Mouse (Mus musculus) heart, postnatal 0 days (tissue): ENCODE data around the gene Hhex. TPM values are rescaled to one million over a fixed set of nuclear protein-coding genes. Genes with fewer than 3 reads are reported as not detected.

ENCODE experiments used
- ATAC-seq: fragments of 200-750 bp; cut with Nextera tagmentation; 2 replicates; pipeline ENCODE4 v1.8.0; 2017; ENCODE audit warnings: low read depth, moderate number of reproducible peaks, moderate library complexity; ENCODE audit not compliant: insufficient read depth
- DNase-seq: peaks from one replicate; pipeline ENCODE4 v3.0.0-alpha.2; 2016; ENCODE audit warnings: low spot score
- H3K27ac ChIP-seq: fragments of 300-500 bp; sonication (generic); 2 replicates; pipeline ENCODE4 v1.5.1; 2014; ENCODE audit warnings: low read depth, mild to moderate bottlenecking
- H3K27me3 ChIP-seq: fragments of 300-500 bp; sonication (generic); 2 replicates; pipeline ENCODE4 v1.6.1; 2014; ENCODE audit warnings: low read length, mixed read lengths; ENCODE audit not compliant: control insufficient read depth, insufficient read depth
- H3K36me3 ChIP-seq: fragments of 300-500 bp; sonication (generic); replicated peaks from 2 replicates; pipeline ENCODE4 v1.6.1; 2014; ENCODE audit warnings: low read length, mixed read lengths; ENCODE audit not compliant: control insufficient read depth, insufficient read depth
- H3K4me1 ChIP-seq: fragments of 300-500 bp; sonication (generic); 2 replicates; pipeline ENCODE4 v1.6.1; 2014; ENCODE audit warnings: antibody characterized with exemption; ENCODE audit not compliant: control insufficient read depth, insufficient read depth
- H3K4me2 ChIP-seq: fragments of 300-500 bp; sonication (generic); 2 replicates; pipeline ENCODE4 v1.6.1; 2014; ENCODE audit warnings: low read depth, mild to moderate bottlenecking, low read length, moderate library complexity
- H3K4me3 ChIP-seq: fragments of 300-500 bp; sonication (generic); 2 replicates; pipeline ENCODE4 v1.5.1; 2014; ENCODE audit warnings: low read depth, low read length
- H3K9ac ChIP-seq: fragments of 300-500 bp; sonication (generic); replicated peaks from 2 replicates; pipeline ENCODE4 v1.6.1; 2014; ENCODE audit warnings: low read depth, low read length, mixed read lengths
- H3K9me3 ChIP-seq: fragments of 300-500 bp; sonication (generic); replicated peaks from 2 replicates; pipeline ENCODE4 v1.6.1; 2016; ENCODE audit warnings: low read length; ENCODE audit not compliant: control insufficient read depth
- CTCF ChIP-seq: IDR thresholded peaks from 2 replicates; pipeline ENCODE4 v1.5.1; 2016; ENCODE audit warnings: antibody characterized with exemption, control low read depth, low read depth
- EP300 ChIP-seq: IDR thresholded peaks from 2 replicates; pipeline ENCODE4 v1.6.1; 2016; ENCODE audit warnings: antibody characterized with exemption, low read depth
- WGBS: fragments of 180-500 bp; shearing (Covaris S2); extraction: QIAGEN DNeasy Blood & Tissue Kit; methylation state at CpG from one replicate; pipeline ENCODE4 v1.1.7; 2014; 5-methylcytosine and 5-hydroxymethylcytosine counted together
- polyA plus RNA-seq: library from polyadenylated mRNA; unstranded; fragments of >200 nt; fragmentation: Nextera tagmentation; extraction: Ambion mirVana; gene quantifications from 2 replicates; pipeline ENCODE4 v1.2.1, GENCODE M21; 2015
- total RNA-seq: library from RNA; depleted of rRNA; stranded (reverse); fragments of >200 nt; gene quantifications from 2 replicates; pipeline ENCODE4 v1.2.3, GENCODE M21; 2014; ENCODE audit warnings: low replicate concordance

The Hhex gene
- total and polyA plus RNA-seq, 2 experiments from 2014 or later, result 5.2 to 10.0 TPM

GRCm38 (mm10) chr19:37455528-37455927 is 20.9 kb downstream of the Hhex start:
- no peaks in the 10 kb centered on the region for H3K27me3 ChIP-seq
- no peaks in the 10 kb centered on the region for H3K4me1 ChIP-seq
- H3K9ac ChIP-seq, result no peak overlapping the region
- 61% methylated on average over 2 of the region's 2 CpGs for WGBS
- H3K36me3 ChIP-seq, result no peaks in the 10 kb centered on the region
- no peak overlapping the region for H3K4me3 ChIP-seq
- no peaks in the 10 kb centered on the region for H3K9me3 ChIP-seq
- no peak overlapping the region for H3K4me2 ChIP-seq
- ATAC-seq (no peak), DNase-seq (no peak)
- no peak overlapping the region for H3K27ac ChIP-seq
- TF ChIP-seq CTCF, result no peak
- no peak for TF ChIP-seq EP300

GRCm38 (mm10) chr19:37455961-37456360 is 21.4 kb downstream of the Hhex start:
- H3K27ac ChIP-seq, result no peak overlapping the region
- 93% methylated on average over 1 of the region's 1 CpGs for WGBS

DNA sequence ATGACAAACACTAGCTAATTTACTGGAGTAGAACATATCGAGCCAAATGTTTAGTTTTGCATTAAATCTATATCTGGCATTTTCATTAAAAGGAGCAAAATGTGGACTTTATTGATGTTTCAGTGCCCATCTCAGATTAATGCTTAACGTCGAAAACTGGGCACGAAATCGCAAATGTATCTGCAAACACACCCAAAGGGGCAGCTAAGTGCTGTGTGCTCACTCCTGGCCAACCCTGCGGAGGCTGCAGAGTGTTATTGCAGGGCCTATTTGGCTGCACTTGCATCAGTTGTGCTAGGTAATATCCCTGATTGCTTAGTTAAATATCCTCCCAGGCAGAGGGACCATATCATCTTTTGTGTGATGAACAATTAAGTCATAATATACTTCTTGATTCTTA is 23.4 kb downstream of the Hhex start:
- Histone ChIP-seq H3K4me2 (no peak overlapping the region), H3K27me3 (no peaks in the 10 kb centered on the region), H3K27ac (no peak overlapping the region), H3K36me3 (no peaks in the 10 kb centered on the region), H3K9ac (no peak overlapping the region), H3K4me1 (no peaks in the 10 kb centered on the region), H3K9me3 (no peaks in the 10 kb centered on the region), H3K4me3 (no peak overlapping the region)
- 83% methylated on average over 6 of the region's 6 CpGs for WGBS
- no peak for DNase-seq
- ATAC-seq, result no peak
- no peak for TF ChIP-seq EP300
- TF ChIP-seq CTCF, result no peak

More at GRCm38 (mm10) chr19:37455961-37456360, 21.4 kb downstream of the Hhex start:
- Histone ChIP-seq H3K4me3 (no peak overlapping the region), H3K4me1 (no peaks in the 10 kb centered on the region), H3K9ac (no peak overlapping the region), H3K27me3 (no peaks in the 10 kb centered on the region), H3K36me3 (no peaks in the 10 kb centered on the region), H3K4me2 (no peak overlapping the region), H3K9me3 (no peaks in the 10 kb centered on the region)
- DNase-seq (no peak), ATAC-seq (no peak)
- TF ChIP-seq EP300 (no peak), CTCF (no peak)

DNA sequence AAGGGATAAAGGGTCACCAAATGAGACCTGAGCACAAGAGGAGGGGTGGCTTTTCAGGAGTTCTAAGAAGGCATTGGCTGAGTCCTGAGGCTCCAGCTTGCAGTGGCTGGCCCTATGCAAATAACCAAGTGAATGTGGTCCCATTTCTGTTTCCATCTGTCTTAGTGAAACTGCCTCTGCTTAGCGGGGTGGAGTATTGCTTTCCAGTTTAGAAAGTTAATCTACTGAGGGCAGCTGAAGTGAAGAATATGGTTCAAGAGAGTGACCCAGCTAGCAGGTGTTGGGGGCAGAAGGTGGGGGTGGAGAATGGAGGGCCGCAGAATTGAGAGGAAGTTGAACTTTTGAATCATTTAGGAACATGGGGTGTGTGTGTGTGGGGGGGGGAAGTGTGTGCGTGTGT is 31.8 kb downstream of the Hhex start:
- Histone ChIP-seq H3K4me1 (no peaks in the 10 kb centered on the region), H3K4me3 (no peak overlapping the region), H3K4me2 (no peak overlapping the region), H3K9me3 (no peaks in the 10 kb centered on the region), H3K9ac (no peak overlapping the region), H3K27ac (no peak overlapping the region), H3K36me3 (no peaks in the 10 kb centered on the region), H3K27me3 (no peaks in the 10 kb centered on the region)
- no peak for DNase-seq
- TF ChIP-seq EP300 (no peak), CTCF (no peak)
- 85% methylated on average over 3 of the region's 3 CpGs for WGBS
- ATAC-seq, result no peak

DNA sequence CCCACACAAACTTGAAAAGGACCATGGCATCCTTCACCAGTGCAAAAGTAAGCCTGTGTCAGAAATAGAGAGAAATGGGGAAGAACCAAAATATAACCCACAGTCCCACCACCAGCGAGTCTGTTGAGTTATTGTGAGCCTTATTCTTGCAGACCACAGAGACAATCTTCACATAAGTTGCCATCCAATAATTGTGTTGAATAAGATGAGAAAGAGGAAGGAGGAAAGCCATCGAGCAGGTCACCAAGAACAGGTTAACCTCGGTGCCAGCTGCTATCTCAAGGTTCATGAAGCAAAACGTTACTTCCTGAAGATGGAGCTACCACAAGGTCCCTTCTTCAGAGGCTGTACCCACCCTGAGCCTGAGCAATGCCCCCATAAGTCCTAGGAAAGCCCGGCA is 32.4 kb downstream of the Hhex start:
- H3K4me3 ChIP-seq, result no peak overlapping the region
- ATAC-seq (no peak), DNase-seq (no peak)
- H3K9me3 ChIP-seq, result no peaks in the 10 kb centered on the region
- H3K27ac ChIP-seq, result no peak overlapping the region
- H3K9ac ChIP-seq, result no peak overlapping the region
- WGBS, result 78% methylated on average over 5 of the region's 5 CpGs
- H3K27me3 ChIP-seq, result no peaks in the 10 kb centered on the region
- no peaks in the 10 kb centered on the region for H3K36me3 ChIP-seq
- H3K4me2 ChIP-seq, result no peak overlapping the region
- no peaks in the 10 kb centered on the region for H3K4me1 ChIP-seq
- TF ChIP-seq EP300, result no peak

DNA sequence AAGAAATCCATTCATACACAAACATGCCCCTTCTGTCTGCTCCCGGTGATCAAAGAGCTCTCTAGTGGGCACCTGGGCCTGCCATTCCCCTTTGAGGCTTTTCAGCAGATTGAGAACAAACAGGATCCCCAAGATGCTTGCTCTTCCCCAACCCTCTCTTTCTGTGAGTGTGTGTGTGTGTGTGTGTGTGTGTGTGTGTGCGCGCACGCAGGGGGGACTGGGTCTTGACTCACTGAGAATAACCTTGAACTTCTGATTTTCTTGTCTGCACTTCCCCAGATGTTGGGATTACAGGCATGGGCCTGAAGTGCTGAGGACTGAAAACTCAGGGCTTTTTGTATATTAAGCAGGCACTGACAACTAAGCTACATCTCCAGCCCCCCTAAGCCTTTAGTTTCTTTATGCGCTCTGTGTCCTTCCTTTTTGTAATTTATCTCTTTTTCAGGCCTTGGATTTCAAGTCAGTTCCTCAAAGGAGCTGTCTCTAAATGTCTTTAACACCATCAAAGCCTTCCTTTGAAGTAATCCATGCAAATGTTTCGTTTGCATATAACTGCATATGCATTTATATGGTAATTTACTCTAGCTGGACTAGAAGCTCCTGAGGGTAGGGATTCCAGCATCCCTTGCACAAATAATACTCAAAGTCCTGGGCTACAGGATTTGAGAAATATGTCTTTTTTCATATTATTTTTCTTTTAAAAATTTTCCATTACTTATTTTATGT is 34.4 kb downstream of the Hhex start:
- ATAC-seq (no peak), DNase-seq (no peak)
- Histone ChIP-seq H3K9me3 (no peaks in the 10 kb centered on the region), H3K27ac (no peak overlapping the region), H3K9ac (no peak overlapping the region), H3K27me3 (no peaks in the 10 kb centered on the region), H3K4me2 (no peak overlapping the region), H3K4me1 (no peaks in the 10 kb centered on the region), H3K4me3 (no peak overlapping the region), H3K36me3 (no peaks in the 10 kb centered on the region)
- TF ChIP-seq CTCF, result no peak
- no peak for TF ChIP-seq EP300
- WGBS, result 81% methylated on average over 6 of the region's 6 CpGs
